Mouse (Mus musculus): ENCODE results near the gene Mllt1.

DNA sequence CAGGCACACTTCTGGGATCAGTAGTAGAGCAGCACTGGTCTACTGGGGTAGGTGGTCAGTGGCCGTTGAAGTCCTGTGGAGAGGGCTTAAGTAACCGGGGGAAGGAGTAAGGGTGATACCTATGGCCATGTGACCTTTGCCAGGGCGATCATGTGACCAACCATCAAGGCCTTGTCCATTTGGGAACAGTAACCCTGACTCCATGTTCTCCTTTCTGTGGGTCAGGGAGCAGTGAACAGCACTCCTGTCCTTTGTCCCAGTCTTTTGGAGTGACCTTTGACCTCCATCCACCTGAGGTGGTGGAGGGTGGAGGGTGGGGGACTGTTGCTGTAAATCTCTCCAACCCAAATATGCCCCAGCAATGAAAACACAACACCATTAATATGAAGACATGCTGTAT is 58.8 kb downstream of the Mllt1 start:
- TF ChIP-seq CTCF (IDR thresholded peaks at IDR 0.05; ENCODE audit: borderline replicate concordance, extremely low read depth, insufficient read depth, insufficient read length), result no peak
- TF ChIP-seq POLR2A (IDR thresholded peaks at IDR 0.05; ENCODE audit: borderline replicate concordance, extremely low read depth, insufficient read depth, insufficient read length, poor library complexity, severe bottlenecking), result no peak

All from brain, embryonic 14.5 days (tissue).